Mouse (Mus musculus): ENCODE measurements around the gene Mapk14.

DNA sequence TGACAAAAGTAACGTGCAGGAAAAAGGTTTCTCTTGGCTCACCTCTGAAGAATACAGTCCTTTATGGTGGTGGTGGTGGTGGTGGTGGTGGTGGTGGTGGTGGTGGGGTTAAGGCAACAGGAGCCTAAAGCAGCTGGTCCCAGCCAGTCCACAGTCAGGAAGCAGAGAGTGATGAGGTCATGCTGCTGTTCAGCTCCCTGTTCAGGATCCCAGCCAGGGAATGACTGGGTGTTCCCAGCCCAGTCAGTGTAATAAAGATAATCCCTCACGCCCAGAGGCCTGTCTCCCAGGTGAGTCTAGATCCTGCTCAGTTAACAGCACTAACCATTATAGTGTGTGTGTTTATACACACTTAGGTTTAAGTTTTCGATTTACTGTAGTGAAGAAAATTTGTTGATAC is 10.6 kb downstream of the Mapk14 start:
- no peak for TF ChIP-seq CTCF (IDR thresholded peaks at IDR 0.05; ENCODE audit: borderline replicate concordance, control insufficient read depth, extremely low read depth, insufficient read depth, low read length, poor library complexity)
- TF ChIP-seq POLR2A (IDR thresholded peaks at IDR 0.05; ENCODE audit: control insufficient read depth, extremely low read depth, insufficient read depth, low read length, poor library complexity): no peak
